Mouse (Mus musculus) mouse trophoblast stem cell (cell line): Measurements from ENCODE around the gene Eml3.

Experiments
- in situ Hi-C, 2 experiments: fragments of 300-500 bp; cut with MseI, MboI; formaldehyde crosslinking; loops; 2 replicates in 1 of 2; 3 replicates in 1 of 2; pipeline ENCODE4 v1.15.1; 2025

The Eml3 gene

GRCm38 (mm10) chr19:8988346-8989065, 59.2 kb downstream of the Eml3 start:
- in situ Hi-C loops = no loop called here

GRCm38 (mm10) chr19:8989066-8989566, 59.8 kb downstream of the Eml3 start, which contains the start of gene Ahnak:
Ahnak (plus strand) TSS chr19:8989284.
- in situ Hi-C loops = no loop called here

GRCm38 (mm10) chr19:8989567-8990431, 60.4 kb downstream of the Eml3 start:
- in situ Hi-C loops = loop anchor here (5.0 kb wide), 1 partner anchor 93 kb away; no protein-coding TSS in a partner anchor

DNA sequence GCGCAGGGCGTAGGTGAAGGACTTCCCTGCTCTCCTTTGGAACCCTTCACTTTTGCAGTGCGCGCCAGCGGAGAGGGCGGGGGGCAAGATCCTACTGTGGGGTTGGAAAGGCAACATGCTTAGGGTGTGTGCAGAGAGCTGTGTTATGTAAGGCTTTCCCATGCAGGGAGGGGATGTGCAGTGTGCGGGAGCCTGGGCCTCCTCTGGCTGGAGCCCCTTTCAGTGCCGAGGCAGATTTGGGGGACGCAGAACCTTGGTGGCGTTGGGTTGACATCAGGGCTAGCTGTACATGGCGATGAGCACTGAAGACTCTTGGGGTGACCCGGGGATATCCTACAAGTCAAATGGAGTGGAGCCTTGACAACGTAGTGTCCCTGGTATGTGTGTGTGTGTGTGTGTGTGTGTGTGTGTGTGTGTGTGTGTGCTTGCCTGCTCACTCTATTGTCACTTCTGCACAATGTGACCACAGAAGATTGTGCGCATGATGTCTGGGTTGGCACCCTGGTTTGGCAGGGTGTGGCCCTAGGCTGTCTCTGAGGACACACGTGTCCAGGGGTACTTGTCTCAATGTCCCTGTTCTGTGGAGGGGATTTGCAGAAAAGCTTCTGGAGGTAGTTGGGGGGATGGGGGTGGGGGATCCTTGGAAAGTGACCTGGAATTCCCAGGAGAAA, 61.2 kb downstream of the Eml3 start:
- in situ Hi-C loops = loop anchor here (5.0 kb wide), 1 partner anchor 92 kb away; no protein-coding TSS in a partner anchor
